Mouse (Mus musculus): ENCODE data around the gene Hspa1b. TPM values are rescaled to one million over a fixed set of nuclear protein-coding genes. Genes with fewer than 3 reads are reported as not detected.
A peak's percentile ranks its signal among the peaks of the same experiment; 100 is the strongest.

The Hspa1b gene
- polyA plus RNA-seq, 1 experiment from 2014 or later, result 0.35 TPM

GRCm38 (mm10) chr17:34931061-34931734 lies 27.8 kb downstream of the Hspa1b start, which contains the start of gene Neu1:
Neu1 (plus strand) TSS chr17:34931253.
- no peaks in the 10 kb centered on the region for H3K9me3 ChIP-seq (ENCODE audit: control insufficient read depth, low read length)
- H3K4me3 ChIP-seq (ENCODE audit: low read depth, low read length), result peak within 1 kb of the TSS; percentile 75
- H3K36me3 ChIP-seq (ENCODE audit: control insufficient read depth, insufficient read depth, low read length), result peaks cover 8% of the 10 kb centered on the region; the same call in 1 of the 2 replicates
- H3K4me2 ChIP-seq (ENCODE audit: low read depth, low read length), result peak within 1 kb of the TSS; percentile 98
- peak within 1 kb of the TSS; percentile 89 for H3K9ac ChIP-seq (replicated peaks; ENCODE audit: low read depth, low read length)
- H3K27me3 ChIP-seq (ENCODE audit: control insufficient read depth, insufficient read depth, low read length), result no peaks in the 10 kb centered on the region
- H3K4me1 ChIP-seq (ENCODE audit: control insufficient read depth, insufficient read depth, low read length), result 0 out of 2 replicates have a peak, but pooled peaks cover 5% of the 10 kb centered on the region
- ATAC-seq (ENCODE audit: low read depth), result peak; percentile 97
- peak within 1 kb of the TSS; percentile 73; the same call in 1 of the 2 replicates for H3K27ac ChIP-seq (ENCODE audit: low read depth, low read length)
- WGBS, result under 1% methylated on average over 37 of the region's 38 CpGs

- Histone ChIP-seq H3K4me2 (ENCODE audit: low read depth, low read length) (no peak overlapping the region), H3K4me1 (ENCODE audit: control insufficient read depth, insufficient read depth, low read length) (0 out of 2 replicates have a peak, but pooled peaks cover 5% of the 10 kb centered on the region)
- 81% methylated on average over 4 of the region's 4 CpGs for WGBS
Observed at GRCm38 (mm10) chr17:34928841-34929240, 30.2 kb downstream of the Hspa1b start.

GRCm38 (mm10) chr17:34927306-34928019 lies 31.6 kb downstream of the Hspa1b start:
- 89% methylated on average over 18 of the region's 18 CpGs for WGBS
- no peak overlapping the region for H3K4me2 ChIP-seq (ENCODE audit: low read depth, low read length)
- no peak overlapping the region for H3K27ac ChIP-seq (ENCODE audit: low read depth, low read length)
- H3K4me1 ChIP-seq (ENCODE audit: control insufficient read depth, insufficient read depth, low read length), result 0 out of 2 replicates have a peak, but pooled peaks cover 5% of the 10 kb centered on the region
- H3K36me3 ChIP-seq (ENCODE audit: control insufficient read depth, insufficient read depth, low read length), result no peaks in the 10 kb centered on the region
- no peak overlapping the region for H3K4me3 ChIP-seq (ENCODE audit: low read depth, low read length)
- no peaks in the 10 kb centered on the region for H3K9me3 ChIP-seq (ENCODE audit: control insufficient read depth, low read length)
- no peak for ATAC-seq (ENCODE audit: low read depth)
- H3K27me3 ChIP-seq (ENCODE audit: control insufficient read depth, insufficient read depth, low read length), result no peaks in the 10 kb centered on the region
- no peak overlapping the region for H3K9ac ChIP-seq (replicated peaks; ENCODE audit: low read depth, low read length)

More at GRCm38 (mm10) chr17:34928841-34929240, 30.2 kb downstream of the Hspa1b start:
- Histone ChIP-seq H3K36me3 (ENCODE audit: control insufficient read depth, insufficient read depth, low read length) (no peaks in the 10 kb centered on the region), H3K27me3 (ENCODE audit: control insufficient read depth, insufficient read depth, low read length) (no peaks in the 10 kb centered on the region), H3K9me3 (ENCODE audit: control insufficient read depth, low read length) (no peaks in the 10 kb centered on the region), H3K9ac (replicated peaks; ENCODE audit: low read depth, low read length) (no peak overlapping the region), H3K4me3 (ENCODE audit: low read depth, low read length) (no peak overlapping the region), H3K27ac (ENCODE audit: low read depth, low read length) (no peak overlapping the region)
- no peak for ATAC-seq (ENCODE audit: low read depth)

GRCm38 (mm10) chr17:34924258-34924657 lies 34.8 kb downstream of the Hspa1b start:
- Histone ChIP-seq H3K9ac (replicated peaks; ENCODE audit: low read depth, low read length) (no peak overlapping the region), H3K27me3 (ENCODE audit: control insufficient read depth, insufficient read depth, low read length) (no peaks in the 10 kb centered on the region), H3K9me3 (ENCODE audit: control insufficient read depth, low read length) (no peaks in the 10 kb centered on the region), H3K4me2 (ENCODE audit: low read depth, low read length) (no peak overlapping the region), H3K4me3 (ENCODE audit: low read depth, low read length) (no peak overlapping the region), H3K27ac (ENCODE audit: low read depth, low read length) (no peak overlapping the region), H3K36me3 (ENCODE audit: control insufficient read depth, insufficient read depth, low read length) (no peaks in the 10 kb centered on the region), H3K4me1 (ENCODE audit: control insufficient read depth, insufficient read depth, low read length) (no peaks in the 10 kb centered on the region)
- WGBS, result 69% methylated on average over 5 of the region's 5 CpGs
- ATAC-seq (ENCODE audit: low read depth), result no peak

- no peak overlapping the region for H3K4me3 ChIP-seq (ENCODE audit: low read depth, low read length)
- ATAC-seq (ENCODE audit: low read depth), result no peak
- WGBS, result 46% methylated on average over 6 of the region's 6 CpGs
- no peaks in the 10 kb centered on the region for H3K4me1 ChIP-seq (ENCODE audit: control insufficient read depth, insufficient read depth, low read length)
- H3K27ac ChIP-seq (ENCODE audit: low read depth, low read length), result no peak overlapping the region
- H3K9me3 ChIP-seq (ENCODE audit: control insufficient read depth, low read length), result no peaks in the 10 kb centered on the region
- H3K27me3 ChIP-seq (ENCODE audit: control insufficient read depth, insufficient read depth, low read length), result no peaks in the 10 kb centered on the region
- H3K9ac ChIP-seq (replicated peaks; ENCODE audit: low read depth, low read length), result no peak overlapping the region
- H3K36me3 ChIP-seq (ENCODE audit: control insufficient read depth, insufficient read depth, low read length), result no peaks in the 10 kb centered on the region
- H3K4me2 ChIP-seq (ENCODE audit: low read depth, low read length), result no peak overlapping the region
Observed at GRCm38 (mm10) chr17:34922939-34923338, 36.1 kb downstream of the Hspa1b start.

GRCm38 (mm10) chr17:34917188-34917587 lies 41.9 kb downstream of the Hspa1b start:
- 80% methylated on average over 9 of the region's 9 CpGs for WGBS

GRCm38 (mm10) chr17:34916316-34916715 lies 42.7 kb downstream of the Hspa1b start:
- Histone ChIP-seq H3K9me3 (ENCODE audit: control insufficient read depth, low read length) (no peaks in the 10 kb centered on the region), H3K27me3 (ENCODE audit: control insufficient read depth, insufficient read depth, low read length) (no peaks in the 10 kb centered on the region), H3K36me3 (ENCODE audit: control insufficient read depth, insufficient read depth, low read length) (peaks cover 27% of the 10 kb centered on the region), H3K4me1 (ENCODE audit: control insufficient read depth, insufficient read depth, low read length) (no peaks in the 10 kb centered on the region), H3K27ac (ENCODE audit: low read depth, low read length) (no peak overlapping the region), H3K4me3 (ENCODE audit: low read depth, low read length) (no peak overlapping the region), H3K4me2 (ENCODE audit: low read depth, low read length) (no peak overlapping the region), H3K9ac (replicated peaks; ENCODE audit: low read depth, low read length) (no peak overlapping the region)
- no peak for ATAC-seq (ENCODE audit: low read depth)
- 91% methylated on average over 5 of the region's 5 CpGs for WGBS

More at GRCm38 (mm10) chr17:34917188-34917587, 41.9 kb downstream of the Hspa1b start:
- no peak overlapping the region for H3K27ac ChIP-seq (ENCODE audit: low read depth, low read length)
- H3K27me3 ChIP-seq (ENCODE audit: control insufficient read depth, insufficient read depth, low read length), result no peaks in the 10 kb centered on the region
- H3K9me3 ChIP-seq (ENCODE audit: control insufficient read depth, low read length), result no peaks in the 10 kb centered on the region
- ATAC-seq (ENCODE audit: low read depth), result no peak
- H3K36me3 ChIP-seq (ENCODE audit: control insufficient read depth, insufficient read depth, low read length), result peaks cover 19% of the 10 kb centered on the region
- no peak overlapping the region for H3K4me3 ChIP-seq (ENCODE audit: low read depth, low read length)
- H3K4me2 ChIP-seq (ENCODE audit: low read depth, low read length), result no peak overlapping the region
- no peaks in the 10 kb centered on the region for H3K4me1 ChIP-seq (ENCODE audit: control insufficient read depth, insufficient read depth, low read length)
- H3K9ac ChIP-seq (replicated peaks; ENCODE audit: low read depth, low read length), result no peak overlapping the region

GRCm38 (mm10) chr17:34915410-34915831 lies 43.6 kb downstream of the Hspa1b start:
- 21% methylated on average over 10 of the region's 11 CpGs for WGBS
- no peak overlapping the region for H3K27ac ChIP-seq (ENCODE audit: low read depth, low read length)
- ATAC-seq (ENCODE audit: low read depth), result no peak
- no peak overlapping the region for H3K9ac ChIP-seq (replicated peaks; ENCODE audit: low read depth, low read length)
- no peaks in the 10 kb centered on the region for H3K4me1 ChIP-seq (ENCODE audit: control insufficient read depth, insufficient read depth, low read length)
- H3K4me3 ChIP-seq (ENCODE audit: low read depth, low read length), result no peak overlapping the region
- peaks cover 36% of the 10 kb centered on the region for H3K36me3 ChIP-seq (ENCODE audit: control insufficient read depth, insufficient read depth, low read length)
- no peak overlapping the region for H3K4me2 ChIP-seq (ENCODE audit: low read depth, low read length)
- H3K9me3 ChIP-seq (ENCODE audit: control insufficient read depth, low read length), result no peaks in the 10 kb centered on the region
- no peaks in the 10 kb centered on the region for H3K27me3 ChIP-seq (ENCODE audit: control insufficient read depth, insufficient read depth, low read length)

Measured in neural tube, embryonic 14.5 days (tissue).